Mouse (Mus musculus): ENCODE data around the gene Chrna9.

DNA sequence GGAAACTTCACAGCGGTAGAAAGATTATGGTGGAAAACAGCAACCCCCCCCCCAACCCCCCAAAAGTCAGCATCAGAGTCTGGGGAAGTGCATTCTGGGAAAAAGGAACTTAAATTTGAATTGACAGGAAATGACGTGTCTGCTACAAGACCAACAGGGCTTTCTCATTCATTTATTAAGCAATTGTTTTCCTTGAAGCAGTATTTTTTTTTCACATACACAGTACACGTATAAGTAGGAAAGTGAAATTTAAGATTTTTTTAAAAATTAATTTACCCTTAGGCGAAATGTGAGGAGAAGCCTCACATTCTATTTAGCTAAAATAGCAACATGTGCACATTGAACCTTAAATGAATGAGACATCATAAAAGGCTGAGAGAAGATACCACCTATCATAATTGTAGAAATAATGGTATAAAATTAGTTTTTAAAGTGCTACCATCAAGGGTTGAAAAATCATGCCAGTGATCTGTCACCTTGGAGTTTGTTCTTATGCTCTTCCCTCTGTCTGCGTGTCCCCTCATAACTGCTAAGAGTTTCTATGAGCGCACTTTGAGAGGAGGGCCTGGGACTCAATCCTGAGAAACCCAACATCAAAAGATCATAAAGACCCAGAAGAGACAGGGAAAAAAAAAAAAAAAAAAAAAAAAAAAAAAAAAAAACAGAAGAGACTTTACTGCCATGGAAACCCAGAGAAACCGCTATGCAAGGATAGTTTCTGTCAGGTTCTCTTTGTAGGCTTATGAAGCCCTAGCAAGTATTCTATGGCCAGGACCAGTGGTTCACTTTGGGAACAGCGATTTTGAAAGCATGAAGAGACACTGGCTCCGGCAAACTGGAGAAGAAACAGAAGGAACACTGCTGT lies 21.7 kb downstream of the Chrna9 start:
- no peak for TF ChIP-seq CTCF (IDR thresholded peaks at IDR 0.05; ENCODE audit: control insufficient read depth, insufficient read depth, low read length)
- no peak for TF ChIP-seq POLR2A (IDR thresholded peaks at IDR 0.05; ENCODE audit: borderline replicate concordance, control insufficient read depth, low read depth, low read length)

All from bone marrow, adult 2 months (tissue).